Mouse (Mus musculus): ENCODE measurements around the gene Tmem269. TPM values are rescaled to one million over a fixed set of nuclear protein-coding genes. Genes with fewer than 3 reads are reported as not detected.
A peak's percentile ranks its signal among the peaks of the same experiment; 100 is the strongest.

Gene Tmem269
- polyA plus RNA-seq, 1 experiment from 2014 or later, result 0.07 TPM

DNA sequence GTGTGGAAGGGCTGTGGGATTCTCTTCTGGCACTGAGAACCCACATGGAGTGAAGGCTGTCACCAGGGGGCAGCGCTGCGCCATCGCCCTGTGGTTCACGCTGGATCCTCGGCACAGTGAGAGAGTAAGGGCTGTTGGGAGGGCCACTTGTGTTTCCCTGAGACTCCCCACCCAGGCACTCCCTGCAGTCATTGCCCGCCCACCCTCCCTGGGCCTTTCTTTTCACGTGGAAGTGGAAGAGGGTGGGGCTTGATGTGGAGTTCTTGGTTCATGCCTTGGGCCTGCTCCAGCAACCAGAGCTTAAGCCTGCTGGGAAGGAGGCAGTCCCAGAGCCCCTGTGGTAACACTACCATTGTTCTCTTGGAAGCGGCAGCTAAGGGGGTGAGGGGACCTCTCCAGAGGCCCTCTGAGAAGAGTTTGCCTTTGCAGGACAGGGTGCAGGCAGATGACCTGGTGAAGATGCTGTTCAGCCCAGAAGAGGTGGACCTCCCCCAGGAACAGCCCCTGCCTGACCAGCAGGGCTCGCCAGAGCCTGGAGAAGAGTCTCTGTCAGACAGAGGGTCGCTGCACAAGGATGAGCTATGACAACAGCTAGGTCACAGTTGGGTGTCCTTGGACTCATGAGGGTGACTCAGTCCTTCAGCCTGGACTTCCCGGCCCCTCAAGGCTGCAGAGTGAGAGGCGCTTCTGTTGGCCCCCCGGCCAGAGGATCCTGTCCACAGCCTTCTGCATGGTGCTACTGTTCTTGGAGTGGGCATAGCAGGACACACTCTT is 29.6 kb upstream of the Tmem269 start:
- TF ChIP-seq CTCF (IDR thresholded peaks at IDR 0.05; ENCODE audit: low read depth) (peak; percentile 96), EP300 (optimal IDR thresholded peaks at IDR 0.05) (no peak)
- Histone ChIP-seq H3K36me3 (ENCODE audit: control insufficient read depth, insufficient read depth, low read length) (no peaks in the 10 kb centered on the region), H3K27me3 (ENCODE audit: control insufficient read depth, insufficient read depth, low read length) (no peaks in the 10 kb centered on the region), H3K4me3 (ENCODE audit: low read depth, low read length) (no peak overlapping the region), H3K4me2 (replicated peaks; ENCODE audit: low read depth) (0 out of 2 replicates have a peak overlapping the region, but pooled peaks have one; percentile 17), H3K4me1 (replicated peaks; ENCODE audit: control insufficient read depth, insufficient read depth) (no peaks in the 10 kb centered on the region), H3K27ac (replicated peaks) (peak overlapping the region; percentile 30; the same call in 1 of the 2 replicates), H3K9me3 (ENCODE audit: control insufficient read depth, low read length) (no peaks in the 10 kb centered on the region), H3K9ac (ENCODE audit: low read length) (no peak overlapping the region)
- DNase-seq (ENCODE audit: low spot score) (peak; percentile 88), ATAC-seq (ENCODE audit: low FRiP score, low TSS enrichment) (peak; percentile 74)
- 35% methylated on average over 13 of the region's 13 CpGs for WGBS

DNA sequence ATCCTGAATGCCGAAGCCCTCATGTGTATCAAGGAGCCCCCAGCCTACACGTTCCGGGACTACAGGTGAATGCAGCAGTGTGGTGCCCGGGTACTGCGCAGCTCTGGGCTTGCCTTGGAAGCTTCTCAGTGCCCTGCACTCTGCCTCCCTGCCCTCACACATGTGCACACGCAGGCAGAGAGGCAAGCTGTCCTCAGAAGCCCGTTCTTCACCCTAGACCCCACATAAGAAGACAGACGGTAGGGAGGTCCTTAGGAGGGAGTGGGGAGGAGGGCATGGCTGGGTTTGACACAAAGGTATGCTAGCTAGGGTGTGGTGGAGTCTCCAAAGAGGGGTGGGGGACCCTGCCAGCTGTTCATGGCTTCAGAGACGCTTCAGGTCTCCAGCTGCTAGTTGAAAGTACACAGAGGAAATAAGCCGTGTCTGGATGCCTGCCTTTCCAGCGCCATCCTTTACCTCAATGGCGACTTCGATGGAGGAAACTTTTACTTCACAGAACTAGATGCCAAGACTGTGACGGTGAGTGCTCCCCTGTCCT is 28.7 kb upstream of the Tmem269 start:
- Histone ChIP-seq H3K4me2 (replicated peaks; ENCODE audit: low read depth) (no peak overlapping the region), H3K4me1 (replicated peaks; ENCODE audit: control insufficient read depth, insufficient read depth) (no peaks in the 10 kb centered on the region), H3K9ac (ENCODE audit: low read length) (no peak overlapping the region), H3K27ac (replicated peaks) (no peak overlapping the region), H3K36me3 (ENCODE audit: control insufficient read depth, insufficient read depth, low read length) (peaks cover 5% of the 10 kb centered on the region; the same call in 1 of the 2 replicates), H3K4me3 (ENCODE audit: low read depth, low read length) (no peak overlapping the region), H3K9me3 (ENCODE audit: control insufficient read depth, low read length) (no peaks in the 10 kb centered on the region), H3K27me3 (ENCODE audit: control insufficient read depth, insufficient read depth, low read length) (no peaks in the 10 kb centered on the region)
- ATAC-seq (ENCODE audit: low FRiP score, low TSS enrichment) (no peak), DNase-seq (ENCODE audit: low spot score) (no peak)
- TF ChIP-seq CTCF (IDR thresholded peaks at IDR 0.05; ENCODE audit: low read depth) (no peak), EP300 (optimal IDR thresholded peaks at IDR 0.05) (no peak)
- WGBS, result 68% methylated on average over 14 of the region's 14 CpGs

DNA sequence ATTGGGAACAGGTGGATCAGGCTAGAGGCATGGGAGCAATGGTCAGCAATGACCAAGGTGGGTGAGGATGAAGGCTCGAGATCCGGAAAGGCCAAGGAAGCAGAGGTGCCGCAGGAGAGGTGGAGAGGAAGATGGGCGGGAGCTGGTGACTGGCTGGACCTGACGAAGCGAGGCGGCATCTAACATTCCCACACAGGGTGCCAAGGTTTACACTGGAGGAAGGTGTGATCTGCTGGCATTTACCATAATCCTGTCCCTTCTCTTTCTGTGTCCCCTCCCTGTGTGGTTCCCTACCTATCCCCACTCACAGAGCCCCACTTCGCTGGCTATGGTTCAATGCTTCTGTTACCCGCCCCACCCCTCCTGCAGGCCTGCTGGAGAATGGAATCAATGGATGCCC is 27.9 kb upstream of the Tmem269 start:
- ATAC-seq (ENCODE audit: low FRiP score, low TSS enrichment) (no peak), DNase-seq (ENCODE audit: low spot score) (no peak)
- Histone ChIP-seq H3K4me2 (replicated peaks; ENCODE audit: low read depth) (no peak overlapping the region), H3K4me3 (ENCODE audit: low read depth, low read length) (no peak overlapping the region), H3K4me1 (replicated peaks; ENCODE audit: control insufficient read depth, insufficient read depth) (no peaks in the 10 kb centered on the region), H3K36me3 (ENCODE audit: control insufficient read depth, insufficient read depth, low read length) (peaks cover 5% of the 10 kb centered on the region; the same call in 1 of the 2 replicates), H3K9me3 (ENCODE audit: control insufficient read depth, low read length) (no peaks in the 10 kb centered on the region), H3K9ac (ENCODE audit: low read length) (no peak overlapping the region), H3K27ac (replicated peaks) (no peak overlapping the region), H3K27me3 (ENCODE audit: control insufficient read depth, insufficient read depth, low read length) (no peaks in the 10 kb centered on the region)
- 71% methylated on average over 9 of the region's 9 CpGs for WGBS
- TF ChIP-seq EP300 (optimal IDR thresholded peaks at IDR 0.05), result no peak
- TF ChIP-seq CTCF (IDR thresholded peaks at IDR 0.05; ENCODE audit: low read depth), result no peak

DNA sequence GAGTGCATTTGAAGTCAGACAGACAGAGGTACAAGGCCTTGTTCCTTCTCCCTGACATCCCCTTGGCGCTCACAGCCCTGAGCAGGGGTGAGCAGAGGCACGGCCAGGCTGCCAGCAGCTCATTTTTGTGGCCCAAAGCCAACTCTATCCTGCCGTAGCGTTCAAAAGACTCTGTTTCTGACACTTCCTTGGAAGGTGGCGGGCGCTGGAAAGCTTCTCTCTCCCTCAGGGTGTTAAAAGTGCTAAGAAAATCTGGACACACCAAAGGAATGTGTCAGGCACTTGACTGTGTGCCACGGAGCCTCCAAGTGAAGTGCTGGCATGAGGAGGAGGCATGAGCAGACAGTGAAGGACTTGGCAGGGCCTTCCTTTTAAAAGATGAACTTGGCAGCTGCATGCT is 27.5 kb upstream of the Tmem269 start:
- Histone ChIP-seq H3K9ac (ENCODE audit: low read length) (no peak overlapping the region), H3K9me3 (ENCODE audit: control insufficient read depth, low read length) (no peaks in the 10 kb centered on the region), H3K27me3 (ENCODE audit: control insufficient read depth, insufficient read depth, low read length) (no peaks in the 10 kb centered on the region), H3K4me2 (replicated peaks; ENCODE audit: low read depth) (no peak overlapping the region), H3K36me3 (ENCODE audit: control insufficient read depth, insufficient read depth, low read length) (peaks cover 5% of the 10 kb centered on the region; the same call in 1 of the 2 replicates), H3K4me3 (ENCODE audit: low read depth, low read length) (no peak overlapping the region), H3K27ac (replicated peaks) (no peak overlapping the region; the same call in 1 of the 2 replicates), H3K4me1 (replicated peaks; ENCODE audit: control insufficient read depth, insufficient read depth) (no peaks in the 10 kb centered on the region)
- TF ChIP-seq EP300 (optimal IDR thresholded peaks at IDR 0.05), result no peak
- no peak for TF ChIP-seq CTCF (IDR thresholded peaks at IDR 0.05; ENCODE audit: low read depth)
- DNase-seq (ENCODE audit: low spot score) (peak; percentile 34), ATAC-seq (ENCODE audit: low FRiP score, low TSS enrichment) (peak; percentile 6; the same call in 1 of the 2 replicates)
- 42% methylated on average over 7 of the region's 7 CpGs for WGBS

DNA sequence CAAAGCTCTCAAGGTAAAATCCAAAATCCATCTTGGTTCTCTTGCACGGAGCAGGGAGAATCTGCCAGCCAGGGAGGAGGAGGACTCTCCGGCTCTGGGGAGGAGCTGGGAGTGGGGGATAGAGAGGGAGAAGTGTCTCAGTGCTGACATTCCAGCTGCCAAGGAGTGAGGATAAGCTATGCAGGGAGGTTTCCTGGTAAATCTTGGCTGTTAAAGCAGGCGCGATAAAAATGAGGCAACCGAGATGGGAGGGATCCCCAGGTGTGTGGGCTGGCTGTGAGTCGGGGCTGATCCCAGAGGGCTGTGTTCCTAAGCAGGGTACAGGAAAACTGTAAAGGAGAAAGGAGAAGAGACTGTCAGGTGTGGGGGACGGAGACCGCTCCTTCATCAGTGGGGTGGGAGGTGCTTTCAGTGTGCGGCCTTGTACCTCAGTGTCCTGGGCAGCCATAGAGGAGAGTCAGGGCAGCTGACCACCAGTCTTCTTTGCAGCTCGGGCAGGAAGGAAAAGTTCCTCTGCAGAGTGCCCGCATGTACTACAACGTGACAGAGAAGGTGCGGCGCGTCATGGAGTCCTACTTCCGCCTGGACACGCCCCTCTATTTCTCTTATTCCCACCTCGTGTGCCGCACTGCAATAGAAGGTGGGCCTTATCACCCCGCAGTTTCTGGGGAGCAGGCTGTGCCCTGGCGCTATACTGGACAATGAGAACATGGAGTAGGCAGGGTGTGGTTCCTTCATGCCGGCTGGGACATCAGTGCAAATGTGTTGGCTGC is 26.6 kb upstream of the Tmem269 start:
- Histone ChIP-seq H3K9ac (ENCODE audit: low read length) (no peak overlapping the region), H3K9me3 (ENCODE audit: control insufficient read depth, low read length) (no peaks in the 10 kb centered on the region), H3K4me2 (replicated peaks; ENCODE audit: low read depth) (no peak overlapping the region; the same call in 1 of the 2 replicates), H3K4me3 (ENCODE audit: low read depth, low read length) (no peak overlapping the region), H3K27ac (replicated peaks) (peak overlapping the region; percentile 30; the same call in 1 of the 2 replicates), H3K36me3 (ENCODE audit: control insufficient read depth, insufficient read depth, low read length) (peaks cover 5% of the 10 kb centered on the region; the same call in 1 of the 2 replicates), H3K4me1 (replicated peaks; ENCODE audit: control insufficient read depth, insufficient read depth) (no peaks in the 10 kb centered on the region), H3K27me3 (ENCODE audit: control insufficient read depth, insufficient read depth, low read length) (no peaks in the 10 kb centered on the region)
- WGBS, result 62% methylated on average over 22 of the region's 22 CpGs
- TF ChIP-seq CTCF (IDR thresholded peaks at IDR 0.05; ENCODE audit: low read depth) (no peak), EP300 (optimal IDR thresholded peaks at IDR 0.05) (no peak)
- ATAC-seq (ENCODE audit: low FRiP score, low TSS enrichment) (peak; percentile 45; the same call in 1 of the 2 replicates), DNase-seq (ENCODE audit: low spot score) (peak; percentile 67)
